Mouse (Mus musculus) kidney, embryonic 14.5 days (tissue): Measurements from ENCODE around the gene Dkkl1. TPM values are rescaled to one million over a fixed set of nuclear protein-coding genes. Genes with fewer than 3 reads are reported as not detected.

ENCODE experiments used
- ATAC-seq: fragments of 200-750 bp; cut with Nextera tagmentation; 2 replicates; pipeline ENCODE4 v1.8.0; 2017; ENCODE audit warnings: moderate number of reproducible peaks, mild to moderate bottlenecking, moderate TSS enrichment, moderate library complexity; ENCODE audit not compliant: low FRiP score, low TSS enrichment
- H3K27ac ChIP-seq: fragments of 300-500 bp; sonication (generic); 2 replicates; pipeline ENCODE4 v1.5.1; 2014; ENCODE audit warnings: low read depth, mild to moderate bottlenecking, low read length, moderate library complexity, mixed read lengths
- H3K27me3 ChIP-seq: fragments of 300-500 bp; sonication (generic); 2 replicates; pipeline ENCODE4 v1.6.1; 2014; ENCODE audit warnings: mild to moderate bottlenecking, low read length; ENCODE audit not compliant: control insufficient read depth, insufficient read depth
- H3K36me3 ChIP-seq: fragments of 300-500 bp; sonication (generic); 2 replicates; pipeline ENCODE4 v1.6.1; 2014; ENCODE audit warnings: low read length, mixed read lengths; ENCODE audit not compliant: control insufficient read depth, insufficient read depth
- H3K4me1 ChIP-seq: fragments of 300-500 bp; sonication (generic); 2 replicates; pipeline ENCODE4 v1.6.1; 2014; ENCODE audit warnings: low read length, mixed read lengths; ENCODE audit not compliant: control insufficient read depth, insufficient read depth
- H3K4me2 ChIP-seq: fragments of 300-500 bp; sonication (generic); replicated peaks from 2 replicates; pipeline ENCODE4 v1.6.1; 2014; ENCODE audit warnings: low read depth, mild to moderate bottlenecking, low read length
- H3K4me3 ChIP-seq: fragments of 300-500 bp; sonication (generic); 2 replicates; pipeline ENCODE4 v1.5.1; 2014; ENCODE audit warnings: mild to moderate bottlenecking, low read length
- H3K9ac ChIP-seq: fragments of 300-500 bp; sonication (generic); 2 replicates; pipeline ENCODE4 v1.6.1; 2014; ENCODE audit warnings: low read depth, mild to moderate bottlenecking, low read length, moderate library complexity
- H3K9me3 ChIP-seq: fragments of 300-500 bp; sonication (generic); 2 replicates; pipeline ENCODE4 v1.6.1; 2016; ENCODE audit warnings: low read length; ENCODE audit not compliant: control insufficient read depth
- WGBS: fragments of 180-500 bp; shearing (Covaris S2); extraction: QIAGEN DNeasy Blood & Tissue Kit; methylation state at CpG from one replicate; pipeline ENCODE4 v1.1.7; 2014; 5-methylcytosine and 5-hydroxymethylcytosine counted together
- polyA plus RNA-seq: library from polyadenylated mRNA; unstranded; fragments of >200 nt; fragmentation: Nextera tagmentation; extraction: Ambion mirVana; gene quantifications from 2 replicates; pipeline ENCODE4 v1.2.1, GENCODE M21; 2014

Gene Dkkl1
- polyA plus RNA-seq, 1 experiment from 2014 or later, result 1.1 TPM

- no peaks in the 10 kb centered on the region for H3K9me3 ChIP-seq
- H3K36me3 ChIP-seq, result no peaks in the 10 kb centered on the region
- no peak overlapping the region for H3K9ac ChIP-seq
- H3K27ac ChIP-seq, result no peak overlapping the region
- H3K4me2 ChIP-seq, result no peak overlapping the region
- no peak overlapping the region for H3K4me3 ChIP-seq
- ATAC-seq, result no peak
- H3K4me1 ChIP-seq, result peaks cover 10% of the 10 kb centered on the region
- peaks cover 22% of the 10 kb centered on the region for H3K27me3 ChIP-seq
- WGBS, result 50% methylated on average over 2 of the region's 2 CpGs
Measured at GRCm38 (mm10) chr7:45191161-45191560, 20.8 kb downstream of the Dkkl1 start.

- peaks cover 10% of the 10 kb centered on the region for H3K4me1 ChIP-seq
- 90% methylated on average over 6 of the region's 6 CpGs for WGBS
Measured at GRCm38 (mm10) chr7:45190186-45190585, 21.8 kb downstream of the Dkkl1 start.

GRCm38 (mm10) chr7:45189600-45189999, 22.3 kb downstream of the Dkkl1 start:
- Histone ChIP-seq H3K27me3 (peaks cover 32% of the 10 kb centered on the region), H3K4me2 (no peak overlapping the region), H3K4me3 (no peak overlapping the region), H3K27ac (no peak overlapping the region), H3K9ac (no peak overlapping the region), H3K4me1 (peaks cover 10% of the 10 kb centered on the region), H3K9me3 (no peaks in the 10 kb centered on the region), H3K36me3 (no peaks in the 10 kb centered on the region)
- WGBS, result 54% methylated on average over 16 of the region's 16 CpGs
- ATAC-seq, result no peak

More at GRCm38 (mm10) chr7:45190186-45190585, 21.8 kb downstream of the Dkkl1 start:
- no peak overlapping the region for H3K27ac ChIP-seq
- H3K4me3 ChIP-seq, result no peak overlapping the region
- H3K27me3 ChIP-seq, result peaks cover 29% of the 10 kb centered on the region
- no peak overlapping the region for H3K4me2 ChIP-seq
- H3K9ac ChIP-seq, result no peak overlapping the region
- H3K9me3 ChIP-seq, result no peaks in the 10 kb centered on the region
- no peak for ATAC-seq
- H3K36me3 ChIP-seq, result no peaks in the 10 kb centered on the region

GRCm38 (mm10) chr7:45185921-45186320, 26.0 kb downstream of the Dkkl1 start:
- H3K27ac ChIP-seq, result no peak overlapping the region
- H3K36me3 ChIP-seq, result no peaks in the 10 kb centered on the region
- no peak overlapping the region for H3K4me2 ChIP-seq
- ATAC-seq, result no peak
- no peak overlapping the region for H3K9ac ChIP-seq
- H3K27me3 ChIP-seq, result peaks cover 66% of the 10 kb centered on the region
- peaks cover 5% of the 10 kb centered on the region; the same call in 1 of the 2 replicates for H3K4me1 ChIP-seq
- H3K4me3 ChIP-seq, result no peak overlapping the region
- WGBS, result 76% methylated on average over 7 of the region's 7 CpGs
- H3K9me3 ChIP-seq, result no peaks in the 10 kb centered on the region

- no peaks in the 10 kb centered on the region for H3K9me3 ChIP-seq
- no peak overlapping the region for H3K27ac ChIP-seq
- 74% methylated on average over 7 of the region's 7 CpGs for WGBS
- no peak for ATAC-seq
- no peak overlapping the region for H3K9ac ChIP-seq
- no peak overlapping the region for H3K4me2 ChIP-seq
- no peak overlapping the region for H3K4me3 ChIP-seq
- peaks cover 74% of the 10 kb centered on the region for H3K27me3 ChIP-seq
- peaks cover 5% of the 10 kb centered on the region; the same call in 1 of the 2 replicates for H3K4me1 ChIP-seq
- H3K36me3 ChIP-seq, result no peaks in the 10 kb centered on the region
Measured at GRCm38 (mm10) chr7:45183672-45184071, 28.3 kb downstream of the Dkkl1 start.

GRCm38 (mm10) chr7:45182606-45183005, 29.3 kb downstream of the Dkkl1 start:
- peak; percentile 64 for ATAC-seq
- Histone ChIP-seq H3K27ac (no peak overlapping the region), H3K4me3 (peak overlapping the region; percentile 20), H3K9me3 (no peaks in the 10 kb centered on the region), H3K4me2 (peak overlapping the region; percentile 38), H3K36me3 (no peaks in the 10 kb centered on the region), H3K27me3 (peaks cover 83% of the 10 kb centered on the region), H3K9ac (peak overlapping the region; percentile 13; the same call in 1 of the 2 replicates), H3K4me1 (peaks cover 5% of the 10 kb centered on the region; the same call in 1 of the 2 replicates)
- WGBS, result 8% methylated on average over 11 of the region's 11 CpGs

GRCm38 (mm10) chr7:45182199-45182601, 29.7 kb downstream of the Dkkl1 start:
- peak; percentile 89 for ATAC-seq
- Histone ChIP-seq H3K27me3 (peaks cover 87% of the 10 kb centered on the region), H3K27ac (no peak overlapping the region), H3K4me1 (peaks cover 5% of the 10 kb centered on the region; the same call in 1 of the 2 replicates), H3K4me2 (peak overlapping the region; percentile 38), H3K9me3 (no peaks in the 10 kb centered on the region), H3K9ac (peak overlapping the region; percentile 13; the same call in 1 of the 2 replicates), H3K36me3 (no peaks in the 10 kb centered on the region), H3K4me3 (peak overlapping the region; percentile 20)
- under 1% methylated on average over 34 of the region's 34 CpGs for WGBS

GRCm38 (mm10) chr7:45181540-45181939, 30.4 kb downstream of the Dkkl1 start:
- peaks cover 5% of the 10 kb centered on the region; the same call in 1 of the 2 replicates for H3K4me1 ChIP-seq
- no peak overlapping the region for H3K9ac ChIP-seq
- no peaks in the 10 kb centered on the region for H3K36me3 ChIP-seq
- ATAC-seq, result no peak
- H3K27ac ChIP-seq, result no peak overlapping the region
- H3K4me2 ChIP-seq, result no peak overlapping the region
- H3K9me3 ChIP-seq, result no peaks in the 10 kb centered on the region
- H3K27me3 ChIP-seq, result peaks cover 92% of the 10 kb centered on the region
- 5% methylated on average over 29 of the region's 35 CpGs for WGBS
- H3K4me3 ChIP-seq, result peak overlapping the region; percentile 1; the same call in 1 of the 2 replicates

- Histone ChIP-seq H3K27me3 (peaks cover 92% of the 10 kb centered on the region), H3K36me3 (no peaks in the 10 kb centered on the region), H3K4me3 (peak within 1 kb of the TSS; percentile 1; the same call in 1 of the 2 replicates), H3K4me1 (peaks cover 9% of the 10 kb centered on the region; the same call in 1 of the 2 replicates), H3K9me3 (no peaks in the 10 kb centered on the region), H3K9ac (no peak within 1 kb of the TSS), H3K4me2 (no peak within 1 kb of the TSS), H3K27ac (no peak within 1 kb of the TSS)
- 15% methylated on average over 20 of the region's 20 CpGs for WGBS
- ATAC-seq, result no peak
Measured at GRCm38 (mm10) chr7:45180896-45181477, 31.0 kb downstream of the Dkkl1 start, which contains the start of gene Pth2. TSS of gene Pth2 (plus strand) at chr7:45180995.
